Mouse (Mus musculus) intestine, embryonic 16.5 days (tissue): Measurements from ENCODE around the gene Psmc6. TPM values are rescaled to one million over a fixed set of nuclear protein-coding genes. Genes with fewer than 3 reads are reported as not detected.

Source experiments
- ATAC-seq: fragments of 200-750 bp; cut with Nextera tagmentation; 2 replicates; pipeline ENCODE4 v1.8.0; 2017; ENCODE audit warnings: moderate TSS enrichment, moderate library complexity
- H3K27ac ChIP-seq: fragments of 300-500 bp; sonication (generic); 2 replicates; pipeline ENCODE4 v1.5.1; 2014; ENCODE audit warnings: mild to moderate bottlenecking, low read length
- H3K27me3 ChIP-seq: fragments of 300-500 bp; sonication (generic); replicated peaks from 2 replicates; pipeline ENCODE4 v1.6.1; 2014; ENCODE audit warnings: low read length, control low read depth, mixed read lengths; ENCODE audit not compliant: control insufficient read depth, insufficient read depth
- H3K36me3 ChIP-seq: fragments of 300-500 bp; sonication (generic); 2 replicates; pipeline ENCODE4 v1.6.1; 2014; ENCODE audit warnings: low read length, control low read depth; ENCODE audit not compliant: control insufficient read depth, insufficient read depth
- H3K4me1 ChIP-seq: fragments of 300-500 bp; sonication (generic); 2 replicates; pipeline ENCODE4 v1.6.1; 2014; ENCODE audit warnings: low read length, control low read depth, mixed read lengths; ENCODE audit not compliant: control insufficient read depth, insufficient read depth
- H3K4me2 ChIP-seq: fragments of 300-500 bp; sonication (generic); 2 replicates; pipeline ENCODE4 v1.6.1; 2014; ENCODE audit warnings: low read depth, low read length, control low read depth
- H3K4me3 ChIP-seq: fragments of 300-500 bp; sonication (generic); 2 replicates; pipeline ENCODE4 v1.5.1; 2014; ENCODE audit warnings: mild to moderate bottlenecking, low read length
- H3K9ac ChIP-seq: fragments of 300-500 bp; sonication (generic); 2 replicates; pipeline ENCODE4 v1.6.1; 2014; ENCODE audit warnings: low read depth, low read length
- H3K9me3 ChIP-seq: fragments of 300-500 bp; sonication (generic); 2 replicates; pipeline ENCODE4 v1.6.1; 2016; ENCODE audit warnings: low read length, control low read depth; ENCODE audit not compliant: control insufficient read depth
- WGBS: fragments of 180-500 bp; shearing (Covaris S2); extraction: QIAGEN DNeasy Blood & Tissue Kit; methylation state at CpG from one replicate; pipeline ENCODE4 v1.1.7; 2014; 5-methylcytosine and 5-hydroxymethylcytosine counted together
- polyA plus RNA-seq: library from polyadenylated mRNA; unstranded; fragments of >200 nt; fragmentation: Nextera tagmentation; extraction: Ambion mirVana; gene quantifications from 2 replicates; pipeline ENCODE4 v1.2.1, GENCODE M21; 2015

The Psmc6 gene
- polyA plus RNA-seq, 1 experiment from 2014 or later = 124 TPM

- H3K9me3 ChIP-seq = no peaks in the 10 kb centered on the region
- no peaks in the 10 kb centered on the region for H3K36me3 ChIP-seq
- no peak for ATAC-seq
- H3K27me3 ChIP-seq = no peaks in the 10 kb centered on the region
- peaks cover 5% of the 10 kb centered on the region; the same call in 1 of the 2 replicates for H3K4me1 ChIP-seq
- no peak overlapping the region for H3K4me3 ChIP-seq
- no peak overlapping the region for H3K4me2 ChIP-seq
- 0 out of 2 replicates have a peak overlapping the region, but pooled peaks have one; percentile 27 for H3K27ac ChIP-seq
- H3K9ac ChIP-seq = no peak overlapping the region
These were observed 4.1 kb upstream of the Psmc6 start for GRCm38 (mm10) chr14:45325471-45325870.

GRCm38 (mm10) chr14:45328072-45328713 is 1.4 kb upstream of the Psmc6 start:
- no peak for ATAC-seq
- no peaks in the 10 kb centered on the region for H3K9me3 ChIP-seq

GRCm38 (mm10) chr14:45329018-45329588 is 485 bp upstream of the Psmc6 start:
- ATAC-seq = peak; percentile 36
- Histone ChIP-seq H3K4me2 (peak overlapping the region; percentile 46), H3K4me3 (peak overlapping the region; percentile 96), H3K9ac (peak overlapping the region; percentile 26; the same call in 1 of the 2 replicates), H3K27me3 (no peaks in the 10 kb centered on the region), H3K9me3 (no peaks in the 10 kb centered on the region), H3K36me3 (0 out of 2 replicates have a peak, but pooled peaks cover 3% of the 10 kb centered on the region), H3K27ac (0 out of 2 replicates have a peak overlapping the region, but pooled peaks have one; percentile 7), H3K4me1 (no peaks in the 10 kb centered on the region)
- WGBS = 13% methylated on average over 8 of the region's 8 CpGs

More at GRCm38 (mm10) chr14:45328072-45328713, 1.4 kb upstream of the Psmc6 start:
- Histone ChIP-seq H3K4me1 (no peaks in the 10 kb centered on the region), H3K4me2 (no peak overlapping the region), H3K27ac (no peak overlapping the region), H3K36me3 (no peaks in the 10 kb centered on the region), H3K9ac (no peak overlapping the region), H3K4me3 (no peak overlapping the region), H3K27me3 (no peaks in the 10 kb centered on the region)
- WGBS = 91% methylated on average over 4 of the region's 4 CpGs

GRCm38 (mm10) chr14:45350931-45351859 is 21.6 kb downstream of the Psmc6 start, which contains the start of gene Styx:
Gene Styx (plus strand): TSS chr14:45351093.
- H3K4me1 ChIP-seq = peaks cover 8% of the 10 kb centered on the region
- H3K4me3 ChIP-seq = peak within 1 kb of the TSS; percentile 75
- ATAC-seq = peak; percentile 99
- H3K27ac ChIP-seq = peak within 1 kb of the TSS; percentile 63
- no peaks in the 10 kb centered on the region for H3K9me3 ChIP-seq
- no peaks in the 10 kb centered on the region for H3K27me3 ChIP-seq
- peak within 1 kb of the TSS; percentile 84 for H3K9ac ChIP-seq
- under 1% methylated on average over 69 of the region's 93 CpGs for WGBS
- peaks cover 1% of the 10 kb centered on the region for H3K36me3 ChIP-seq
- H3K4me2 ChIP-seq = peak within 1 kb of the TSS; percentile 70

- no peak overlapping the region for H3K27ac ChIP-seq
- H3K36me3 ChIP-seq = peaks cover 4% of the 10 kb centered on the region; the same call in 1 of the 2 replicates
- H3K4me1 ChIP-seq = no peaks in the 10 kb centered on the region
- ATAC-seq = no peak
- no peaks in the 10 kb centered on the region for H3K9me3 ChIP-seq
- WGBS = 88% methylated on average over 16 of the region's 16 CpGs
- H3K4me2 ChIP-seq = no peak overlapping the region
- no peaks in the 10 kb centered on the region for H3K27me3 ChIP-seq
- no peak overlapping the region for H3K9ac ChIP-seq
- H3K4me3 ChIP-seq = no peak overlapping the region
These were observed 34.9 kb downstream of the Psmc6 start for GRCm38 (mm10) chr14:45364211-45365195.

- ATAC-seq = no peak
- no peak overlapping the region for H3K27ac ChIP-seq
- 88% methylated on average over 6 of the region's 6 CpGs for WGBS
- no peak overlapping the region for H3K9ac ChIP-seq
- H3K36me3 ChIP-seq = peaks cover 9% of the 10 kb centered on the region
- H3K4me1 ChIP-seq = no peaks in the 10 kb centered on the region
- H3K4me3 ChIP-seq = no peak overlapping the region
- H3K27me3 ChIP-seq = no peaks in the 10 kb centered on the region
- no peaks in the 10 kb centered on the region for H3K9me3 ChIP-seq
- H3K4me2 ChIP-seq = no peak overlapping the region
These were observed 35.6 kb downstream of the Psmc6 start for GRCm38 (mm10) chr14:45365196-45365587.

- H3K27ac ChIP-seq = peak overlapping the region; percentile 82
These were observed 49.2 kb downstream of the Psmc6 start for GRCm38 (mm10) chr14:45378771-45379170.

GRCm38 (mm10) chr14:45380756-45381155 is 51.2 kb downstream of the Psmc6 start:
- Histone ChIP-seq H3K9ac (no peak overlapping the region), H3K4me3 (no peak overlapping the region), H3K4me2 (no peak overlapping the region), H3K27ac (no peak overlapping the region), H3K9me3 (no peaks in the 10 kb centered on the region), H3K4me1 (0 out of 2 replicates have a peak, but pooled peaks cover 5% of the 10 kb centered on the region), H3K27me3 (no peaks in the 10 kb centered on the region), H3K36me3 (peaks cover 5% of the 10 kb centered on the region; the same call in 1 of the 2 replicates)
- WGBS = 76% methylated on average over 6 of the region's 6 CpGs
- no peak for ATAC-seq

More at GRCm38 (mm10) chr14:45378771-45379170, 49.2 kb downstream of the Psmc6 start:
- no peaks in the 10 kb centered on the region for H3K9me3 ChIP-seq
- 0 out of 2 replicates have a peak, but pooled peaks cover 5% of the 10 kb centered on the region for H3K4me1 ChIP-seq
- WGBS = 45% methylated on average over 3 of the region's 3 CpGs
- H3K4me2 ChIP-seq = 0 out of 2 replicates have a peak overlapping the region, but pooled peaks have one; percentile 4
- peaks cover 5% of the 10 kb centered on the region; the same call in 1 of the 2 replicates for H3K36me3 ChIP-seq
- no peaks in the 10 kb centered on the region for H3K27me3 ChIP-seq
- no peak overlapping the region for H3K4me3 ChIP-seq
- ATAC-seq = peak; percentile 92
- no peak overlapping the region for H3K9ac ChIP-seq
